Mouse (Mus musculus): ENCODE measurements around the gene Arnt. TPM values are rescaled to one million over a fixed set of nuclear protein-coding genes. Genes with fewer than 3 reads are reported as not detected.
A peak's percentile ranks its signal among the peaks of the same experiment; 100 is the strongest.

Arnt gene
- polyA plus RNA-seq, 1 experiment from 2014 or later: 14.2 TPM

DNA sequence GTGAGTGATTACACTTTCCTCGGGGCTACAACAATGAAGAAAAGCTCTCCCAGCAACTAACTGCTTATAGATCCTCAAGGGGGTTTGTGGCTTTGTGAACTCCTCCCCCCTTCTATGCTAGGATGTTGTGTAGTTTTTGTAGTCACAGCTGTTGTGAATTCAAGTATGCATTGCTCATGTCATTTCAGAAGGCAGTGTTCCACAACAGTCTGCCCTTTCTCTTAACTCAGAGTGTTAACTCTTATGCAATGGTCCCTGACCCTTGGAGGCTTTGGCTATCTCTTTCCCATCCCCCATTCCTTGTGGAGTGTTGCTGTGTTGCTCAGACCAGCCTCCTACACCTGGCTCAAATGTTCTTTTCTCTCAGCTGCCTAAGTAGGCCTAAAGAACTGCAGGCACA lies 25.2 kb downstream of the Arnt start:
- WGBS: 67% methylated on average over 1 of the region's 1 CpGs
- H3K4me1 ChIP-seq: no peaks in the 10 kb centered on the region
- no peaks in the 10 kb centered on the region for H3K9me3 ChIP-seq (replicated peaks)
- no peak overlapping the region for H3K27ac ChIP-seq (replicated peaks)
- no peak for ATAC-seq (ENCODE audit: low FRiP score)
- H3K27me3 ChIP-seq (replicated peaks): no peaks in the 10 kb centered on the region
- no peak overlapping the region for H3K4me3 ChIP-seq (replicated peaks)
- no peak overlapping the region for H3K4me2 ChIP-seq
- peaks cover 7% of the 10 kb centered on the region; the same call in 1 of the 2 replicates for H3K36me3 ChIP-seq
- H3K9ac ChIP-seq (replicated peaks): no peak overlapping the region

DNA sequence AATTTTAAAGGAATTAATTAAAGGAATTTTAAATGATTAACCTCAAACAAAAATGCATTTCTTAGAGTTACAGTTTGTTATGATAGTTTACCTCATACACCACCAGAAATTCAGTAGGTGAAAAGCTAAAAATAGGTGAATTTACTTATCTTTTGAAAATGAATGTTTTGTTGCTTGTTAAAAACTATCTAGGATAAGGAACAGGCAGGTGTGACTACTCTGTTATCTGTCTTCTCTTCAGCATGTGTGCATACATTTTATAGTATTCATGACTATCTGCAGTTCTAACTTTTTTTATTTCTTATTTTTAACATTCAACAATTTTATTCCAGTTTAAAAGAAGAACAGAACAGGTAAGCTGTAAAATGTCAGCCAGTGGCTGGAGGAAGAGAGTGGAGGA lies 29.7 kb downstream of the Arnt start:
- Histone ChIP-seq H3K27me3 (replicated peaks) (no peaks in the 10 kb centered on the region), H3K27ac (replicated peaks) (no peak overlapping the region), H3K4me3 (replicated peaks) (no peak overlapping the region), H3K9ac (replicated peaks) (no peak overlapping the region), H3K4me1 (no peaks in the 10 kb centered on the region), H3K4me2 (no peak overlapping the region), H3K9me3 (replicated peaks) (no peaks in the 10 kb centered on the region), H3K36me3 (peaks cover 14% of the 10 kb centered on the region)
- ATAC-seq (ENCODE audit: low FRiP score): no peak

DNA sequence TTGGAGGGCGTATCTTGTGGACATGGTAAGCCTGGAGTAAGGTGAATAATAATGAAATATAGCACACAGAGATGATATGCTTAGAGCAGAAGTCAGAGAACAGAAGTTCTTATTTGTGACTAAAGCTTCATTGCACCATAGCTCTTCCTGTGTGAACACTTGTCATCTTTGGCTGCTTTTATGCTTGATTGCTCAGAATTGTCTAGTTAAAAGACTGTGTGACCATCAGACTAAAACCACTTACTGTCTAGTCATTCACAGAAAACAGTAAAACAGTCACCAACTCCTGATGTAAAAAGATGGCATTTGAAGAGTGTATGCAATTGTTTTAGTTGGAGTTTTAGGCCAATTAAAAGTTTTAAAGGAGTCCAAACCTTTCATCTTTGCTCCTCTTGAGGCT lies 44.8 kb downstream of the Arnt start:
- H3K4me3 ChIP-seq (replicated peaks): no peak overlapping the region
- no peak overlapping the region for H3K27ac ChIP-seq (replicated peaks)
- no peak overlapping the region for H3K9ac ChIP-seq (replicated peaks)
- no peaks in the 10 kb centered on the region for H3K27me3 ChIP-seq (replicated peaks)
- H3K4me1 ChIP-seq: no peaks in the 10 kb centered on the region
- H3K4me2 ChIP-seq: no peak overlapping the region
- ATAC-seq (ENCODE audit: low FRiP score): no peak
- peaks cover 66% of the 10 kb centered on the region for H3K36me3 ChIP-seq
- no peaks in the 10 kb centered on the region for H3K9me3 ChIP-seq (replicated peaks)
- WGBS: 100% methylated on average over 1 of the region's 1 CpGs

DNA sequence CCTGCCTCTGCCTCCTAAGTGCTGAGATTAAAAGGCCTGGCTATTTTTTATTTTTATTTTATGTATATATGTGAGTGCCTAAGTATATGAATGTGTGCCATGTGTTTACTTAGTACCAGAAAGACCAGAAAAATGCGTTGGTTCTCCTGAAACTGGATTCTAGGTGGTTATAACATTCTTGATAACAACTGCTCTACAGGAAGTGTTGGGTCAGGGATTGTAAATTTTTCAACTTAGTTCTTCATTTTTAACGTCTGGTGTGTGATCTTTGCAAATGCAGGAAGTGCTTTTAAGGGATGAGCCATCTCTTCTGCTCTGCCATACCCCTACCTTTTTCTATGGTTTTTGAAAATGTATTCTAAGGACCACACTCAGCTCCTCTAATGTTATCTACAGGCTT lies 52.2 kb downstream of the Arnt start:
- no peak overlapping the region for H3K4me3 ChIP-seq (replicated peaks)
- no peaks in the 10 kb centered on the region for H3K4me1 ChIP-seq
- no peak overlapping the region for H3K9ac ChIP-seq (replicated peaks)
- no peaks in the 10 kb centered on the region for H3K9me3 ChIP-seq (replicated peaks)
- no peak overlapping the region for H3K4me2 ChIP-seq
- no peak overlapping the region for H3K27ac ChIP-seq (replicated peaks)
- H3K36me3 ChIP-seq: peaks cover 64% of the 10 kb centered on the region
- 90% methylated on average over 2 of the region's 2 CpGs for WGBS
- no peaks in the 10 kb centered on the region for H3K27me3 ChIP-seq (replicated peaks)
- no peak for ATAC-seq (ENCODE audit: low FRiP score)

DNA sequence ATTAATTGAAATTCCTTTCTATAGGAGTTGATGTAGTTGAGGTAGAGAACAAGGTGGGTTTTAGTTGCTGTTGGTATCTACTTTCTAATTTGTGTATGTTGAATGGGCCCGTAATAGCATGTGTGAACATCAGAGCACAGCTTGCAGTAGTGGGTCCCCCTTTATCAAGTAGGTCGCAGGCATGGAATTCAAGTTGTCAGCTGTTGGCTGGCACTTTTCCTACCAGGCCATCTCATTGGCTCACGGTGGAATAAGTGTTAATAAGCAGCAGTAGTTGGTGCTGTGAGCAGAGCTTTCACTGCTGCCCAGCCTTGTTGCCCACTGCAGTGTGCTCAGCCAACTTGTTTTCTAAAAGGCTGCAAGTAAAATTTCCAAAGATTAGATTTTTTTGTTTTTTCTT lies 54.5 kb downstream of the Arnt start:
- no peaks in the 10 kb centered on the region for H3K27me3 ChIP-seq (replicated peaks)
- ATAC-seq (ENCODE audit: low FRiP score): no peak

DNA sequence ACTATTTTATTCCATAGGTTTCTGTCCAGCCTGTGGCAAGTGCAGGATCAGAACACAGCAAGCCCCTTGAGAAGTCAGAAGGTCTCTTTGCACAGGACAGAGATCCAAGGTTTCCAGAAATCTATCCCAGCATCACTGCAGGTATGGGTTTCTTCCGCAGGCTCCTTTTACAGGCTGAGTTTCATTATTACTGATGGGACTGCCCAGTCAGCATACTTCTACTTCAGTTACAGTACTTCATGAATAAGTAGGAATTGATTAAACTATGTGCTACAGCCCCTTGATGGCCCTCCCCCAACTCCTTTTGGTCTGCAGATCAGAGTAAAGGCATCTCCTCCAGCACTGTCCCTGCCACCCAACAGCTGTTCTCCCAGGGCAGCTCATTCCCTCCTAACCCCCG lies 56.0 kb downstream of the Arnt start:
- H3K36me3 ChIP-seq: peaks cover 78% of the 10 kb centered on the region
- no peaks in the 10 kb centered on the region for H3K9me3 ChIP-seq (replicated peaks)
- H3K9ac ChIP-seq (replicated peaks): no peak overlapping the region
- no peak for ATAC-seq (ENCODE audit: low FRiP score)
- no peak overlapping the region for H3K4me3 ChIP-seq (replicated peaks)
- H3K4me1 ChIP-seq: no peaks in the 10 kb centered on the region
- 100% methylated on average over 2 of the region's 2 CpGs for WGBS
- H3K27ac ChIP-seq (replicated peaks): no peak overlapping the region
- H3K27me3 ChIP-seq (replicated peaks): no peaks in the 10 kb centered on the region
- no peak overlapping the region for H3K4me2 ChIP-seq

More for the DNA sequence above, 54.5 kb downstream of the Arnt start:
- H3K9ac ChIP-seq (replicated peaks): no peak overlapping the region
- H3K9me3 ChIP-seq (replicated peaks): no peaks in the 10 kb centered on the region
- no peak overlapping the region for H3K4me3 ChIP-seq (replicated peaks)
- WGBS: 88% methylated on average over 3 of the region's 3 CpGs
- no peaks in the 10 kb centered on the region for H3K4me1 ChIP-seq
- H3K4me2 ChIP-seq: no peak overlapping the region
- H3K36me3 ChIP-seq: peaks cover 70% of the 10 kb centered on the region
- H3K27ac ChIP-seq (replicated peaks): no peak overlapping the region

DNA sequence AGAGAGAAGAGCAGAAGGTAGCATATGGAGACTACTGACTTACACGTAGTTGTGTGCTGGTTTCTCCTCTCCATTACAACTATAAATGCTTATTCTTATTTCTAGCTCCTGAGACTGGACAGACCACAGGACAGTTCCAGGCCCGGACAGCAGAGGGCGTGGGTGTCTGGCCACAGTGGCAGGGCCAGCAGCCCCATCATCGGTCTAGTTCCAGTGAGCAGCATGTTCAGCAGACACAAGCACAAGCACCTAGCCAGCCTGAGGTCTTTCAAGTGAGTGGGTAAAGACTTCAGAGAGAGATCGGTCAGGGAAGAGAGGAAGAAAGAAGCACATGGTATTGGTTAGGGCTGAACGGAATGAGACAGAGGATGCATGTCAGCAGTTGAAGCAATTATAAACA lies 60.2 kb downstream of the Arnt start:
- H3K4me1 ChIP-seq: no peaks in the 10 kb centered on the region
- H3K36me3 ChIP-seq: peaks cover 61% of the 10 kb centered on the region
- H3K4me3 ChIP-seq (replicated peaks): no peak overlapping the region
- no peak overlapping the region for H3K9ac ChIP-seq (replicated peaks)
- H3K27ac ChIP-seq (replicated peaks): no peak overlapping the region
- H3K4me2 ChIP-seq: no peak overlapping the region
- no peaks in the 10 kb centered on the region for H3K9me3 ChIP-seq (replicated peaks)
- WGBS: 68% methylated on average over 6 of the region's 6 CpGs
- no peak for ATAC-seq (ENCODE audit: low FRiP score)
- no peaks in the 10 kb centered on the region for H3K27me3 ChIP-seq (replicated peaks)

DNA sequence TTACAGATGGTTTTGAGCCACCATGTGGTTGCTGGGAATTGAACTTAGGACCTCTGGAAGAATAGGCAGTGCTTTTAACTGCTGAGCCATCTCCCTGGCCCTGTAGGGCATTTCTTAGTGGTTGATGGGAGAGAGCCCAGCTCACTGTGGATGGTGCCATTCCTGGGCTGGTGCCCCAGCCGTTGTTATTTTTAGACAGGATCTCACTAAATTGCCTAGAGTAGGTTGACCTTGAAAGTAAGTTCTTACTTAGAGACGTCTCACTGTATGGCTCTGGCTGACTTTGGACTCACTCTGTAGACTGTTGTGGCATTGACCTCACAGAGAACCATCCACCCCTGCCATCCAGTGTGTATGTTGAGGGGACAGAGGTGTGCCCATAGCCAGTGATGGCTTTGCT lies 64.0 kb downstream of the Arnt start:
- no peaks in the 10 kb centered on the region for H3K9me3 ChIP-seq (replicated peaks)
- H3K27ac ChIP-seq (replicated peaks): no peak overlapping the region
- H3K4me3 ChIP-seq (replicated peaks): no peak overlapping the region
- H3K4me1 ChIP-seq: no peaks in the 10 kb centered on the region
- 94% methylated on average over 2 of the region's 2 CpGs for WGBS
- H3K4me2 ChIP-seq: no peak overlapping the region
- H3K9ac ChIP-seq (replicated peaks): no peak overlapping the region
- ATAC-seq (ENCODE audit: low FRiP score): no peak
- peaks cover 30% of the 10 kb centered on the region for H3K36me3 ChIP-seq
- no peaks in the 10 kb centered on the region for H3K27me3 ChIP-seq (replicated peaks)

DNA sequence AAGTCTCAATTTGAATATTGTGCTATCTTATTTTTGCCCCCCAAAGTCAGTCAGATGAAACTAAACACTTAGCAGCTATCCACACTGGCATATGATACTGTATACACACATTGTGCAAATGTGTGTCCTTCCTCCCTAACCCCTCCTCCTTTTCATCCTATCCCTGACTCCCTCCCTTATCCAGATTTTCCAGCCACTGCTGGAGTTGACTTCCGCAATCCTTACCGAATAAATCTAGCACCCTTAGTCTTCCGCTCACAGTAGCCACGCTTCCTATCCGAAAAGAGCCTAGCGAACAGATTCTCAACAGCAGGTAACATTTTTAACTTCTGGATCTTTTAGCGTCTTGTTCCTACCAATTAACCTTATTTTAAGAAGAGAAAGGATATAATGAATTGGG lies 64.8 kb downstream of the Arnt start, which contains the start of gene Ctsk:
TSS of gene Ctsk (plus strand) at position 233 of the 400 bp plus-strand sequence.
- Histone ChIP-seq H3K4me1 (no peaks in the 10 kb centered on the region), H3K9ac (replicated peaks) (no peak within 1 kb of the TSS), H3K9me3 (replicated peaks) (no peaks in the 10 kb centered on the region), H3K36me3 (peaks cover 24% of the 10 kb centered on the region), H3K4me2 (peak within 1 kb of the TSS; percentile 5; the same call in 1 of the 2 replicates), H3K27me3 (replicated peaks) (no peaks in the 10 kb centered on the region), H3K4me3 (replicated peaks) (no peak within 1 kb of the TSS), H3K27ac (replicated peaks) (0 out of 2 replicates have a peak within 1 kb of the TSS, but pooled peaks have one; percentile 33)
- WGBS: 86% methylated on average over 7 of the region's 7 CpGs
- no peak for ATAC-seq (ENCODE audit: low FRiP score)

DNA sequence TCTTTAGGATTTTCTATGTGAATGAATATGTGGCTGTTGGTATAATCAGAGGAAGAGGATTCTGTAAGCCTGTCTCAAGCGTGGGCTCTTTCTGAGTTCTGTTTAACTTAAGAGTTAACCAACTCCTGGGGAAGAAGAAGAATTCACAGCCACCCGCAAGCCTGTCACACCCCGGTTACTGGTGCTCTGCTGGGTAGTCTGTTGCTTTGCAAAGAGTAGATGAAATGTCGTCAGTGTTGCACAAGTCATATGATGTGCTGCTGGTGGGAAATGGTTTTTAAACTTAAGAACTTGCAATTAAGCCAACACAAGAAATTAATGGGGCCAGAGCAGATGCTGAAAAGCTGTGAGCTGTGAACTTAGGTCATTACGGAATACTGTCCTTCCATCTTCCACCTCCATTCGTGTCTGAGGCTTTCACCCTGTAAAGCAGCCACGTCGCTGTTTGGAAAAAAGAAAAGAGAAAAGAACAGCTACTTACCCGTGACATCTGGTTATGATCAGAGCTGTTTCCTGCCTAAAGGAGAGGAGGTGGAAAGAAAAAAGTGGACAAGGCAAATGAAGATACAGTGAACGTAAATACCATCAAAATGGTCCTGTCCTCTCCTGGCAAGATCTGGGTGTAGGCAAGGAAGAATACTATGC lies 65.4 kb downstream of the Arnt start:
- WGBS: 68% methylated on average over 10 of the region's 10 CpGs
- Histone ChIP-seq H3K4me2 (peak overlapping the region; percentile 5; the same call in 1 of the 2 replicates), H3K9me3 (replicated peaks) (no peaks in the 10 kb centered on the region), H3K4me3 (replicated peaks) (no peak overlapping the region), H3K4me1 (no peaks in the 10 kb centered on the region), H3K9ac (replicated peaks) (no peak overlapping the region), H3K27ac (replicated peaks) (0 out of 2 replicates have a peak overlapping the region, but pooled peaks have one; percentile 33), H3K27me3 (replicated peaks) (no peaks in the 10 kb centered on the region), H3K36me3 (peaks cover 18% of the 10 kb centered on the region)
- ATAC-seq (ENCODE audit: low FRiP score): no peak

DNA sequence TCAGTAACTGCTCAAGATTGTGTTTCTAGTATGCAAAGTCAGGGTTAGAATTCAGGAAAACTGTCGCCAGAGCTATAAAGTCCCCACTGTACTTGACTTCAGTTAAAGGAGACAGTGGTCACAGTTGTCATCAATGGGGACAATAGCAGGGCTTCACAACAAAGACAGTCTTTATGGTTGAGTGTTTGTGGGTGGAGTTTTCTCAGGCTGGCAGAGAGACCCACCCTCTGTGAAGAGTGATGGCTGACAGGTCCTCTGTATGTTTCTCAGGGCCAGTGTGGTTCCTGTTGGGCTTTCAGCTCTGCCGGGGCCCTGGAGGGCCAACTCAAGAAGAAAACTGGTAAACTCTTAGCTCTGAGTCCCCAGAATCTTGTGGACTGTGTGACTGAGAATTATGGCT lies 68.1 kb downstream of the Arnt start:
- WGBS: 12% methylated on average over 2 of the region's 2 CpGs
- ATAC-seq (ENCODE audit: low FRiP score): no peak
- Histone ChIP-seq H3K36me3 (no peaks in the 10 kb centered on the region), H3K27ac (replicated peaks) (no peak overlapping the region), H3K4me2 (no peak overlapping the region), H3K27me3 (replicated peaks) (no peaks in the 10 kb centered on the region), H3K9ac (replicated peaks) (no peak overlapping the region), H3K4me3 (replicated peaks) (no peak overlapping the region), H3K4me1 (no peaks in the 10 kb centered on the region), H3K9me3 (replicated peaks) (no peaks in the 10 kb centered on the region)

DNA sequence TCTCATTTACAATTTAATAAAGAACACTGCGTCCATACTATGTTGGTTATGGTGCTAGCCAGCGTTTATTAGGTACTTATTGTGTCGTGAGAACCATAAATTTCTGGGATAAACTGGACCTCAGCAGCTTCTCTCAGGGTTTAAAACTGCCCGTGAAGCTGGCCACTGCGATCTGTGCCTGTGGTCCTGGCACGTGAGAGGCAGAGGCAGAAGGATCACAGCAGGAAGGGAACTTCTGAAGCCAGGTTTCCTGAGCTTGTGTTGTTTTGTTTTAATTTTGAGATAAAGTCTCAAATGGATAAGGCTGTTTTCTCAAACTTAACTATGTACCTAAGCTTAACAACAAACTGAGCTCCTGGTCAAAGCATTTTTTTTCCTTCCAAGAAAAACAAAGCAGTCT lies 75.2 kb downstream of the Arnt start:
- H3K4me2 ChIP-seq: no peak overlapping the region
- no peak overlapping the region for H3K27ac ChIP-seq (replicated peaks)
- no peaks in the 10 kb centered on the region for H3K4me1 ChIP-seq
- H3K36me3 ChIP-seq: no peaks in the 10 kb centered on the region
- ATAC-seq (ENCODE audit: low FRiP score): no peak
- H3K27me3 ChIP-seq (replicated peaks): no peaks in the 10 kb centered on the region
- no peak overlapping the region for H3K9ac ChIP-seq (replicated peaks)
- no peaks in the 10 kb centered on the region for H3K9me3 ChIP-seq (replicated peaks)
- no peak overlapping the region for H3K4me3 ChIP-seq (replicated peaks)
- WGBS: 67% methylated on average over 6 of the region's 6 CpGs
